8 mouse cellular contexts compared by ENCODE assay signal in genomic region chr7:3616057-3616388, GRCm38 (mm10). TPM values are rescaled to one million over a fixed set of nuclear protein-coding genes. Genes with fewer than 3 reads are reported as not detected.
DNase-seq lines count a peak whose midpoint lies in the region; ATAC-seq and TF ChIP-seq lines count a peak whose summit lies in the region.

Oscar (minus strand) TSS chr7:3616157.

- peak within 1 kb of the TSS; percentile 72 for H3K4me2 ChIP-seq in heart, embryonic 13.5 days
- H3K4me2 ChIP-seq in hindbrain, embryonic 12.5 days (replicated peaks): no peak within 1 kb of the TSS

- H3K36me3 ChIP-seq in heart, embryonic 13.5 days: peaks cover 24% of the 10 kb centered on the region
- H3K36me3 ChIP-seq in ES-E14 (ENCODE audit: control insufficient read depth, insufficient read depth, low read length, poor library complexity, severe bottlenecking): peaks cover 12% of the 10 kb centered on the region
- peaks cover 20% of the 10 kb centered on the region for H3K36me3 ChIP-seq in hindbrain, embryonic 12.5 days
- peaks cover 21% of the 10 kb centered on the region for H3K36me3 ChIP-seq in midbrain, embryonic 10.5 days

- peak within 1 kb of the TSS; percentile 78 for H3K4me3 ChIP-seq in heart, embryonic 13.5 days
- peak within 1 kb of the TSS; percentile 18 to 98; a peak in 3 of 4 replicates for H3K4me3 ChIP-seq in ES-E14 (ENCODE audit: insufficient read depth in 1 of 2, low read depth in 1 of 2, low read length in 2 of 2, poor library complexity in 1 of 2, severe bottlenecking in 1 of 2)
- peak within 1 kb of the TSS; percentile 79; the same call in 1 of the 2 replicates for H3K4me3 ChIP-seq in hindbrain, embryonic 12.5 days
- peak within 1 kb of the TSS; percentile 87 for H3K4me3 ChIP-seq in midbrain, embryonic 10.5 days

- no peaks in the 10 kb centered on the region for H3K9me3 ChIP-seq in heart, embryonic 13.5 days
- H3K9me3 ChIP-seq in ES-E14 (ENCODE audit: control insufficient read depth, insufficient read depth, low read depth, low read length): no peaks in the 10 kb centered on the region
- no peaks in the 10 kb centered on the region for H3K9me3 ChIP-seq in hindbrain, embryonic 12.5 days (replicated peaks)
- no peaks in the 10 kb centered on the region for H3K9me3 ChIP-seq in midbrain, embryonic 10.5 days (replicated peaks)

- DNase-seq in heart, adult 9 months (ENCODE audit: low spot score in 2 of 2): no peak
- DNase-seq in ES-E14 (ENCODE audit: low read depth, low spot score): no peak
- no peak for DNase-seq in midbrain, embryonic 10.5 days (ENCODE audit: low spot score)
- no peak for DNase-seq in right cerebral cortex, postnatal 4 days
- DNase-seq in T-cell, adult 2 months (ENCODE audit: low spot score): no peak
- DNase-seq in embryo, embryonic 11 days: no peak

- no peak within 1 kb of the TSS for H3K27ac ChIP-seq in heart, embryonic 13.5 days (replicated peaks)
- no peak within 1 kb of the TSS for H3K27ac ChIP-seq in ES-E14 (ENCODE audit: insufficient read depth, low read depth, low read length, poor library complexity, severe bottlenecking)
- no peak within 1 kb of the TSS for H3K27ac ChIP-seq in hindbrain, embryonic 12.5 days
- H3K27ac ChIP-seq in midbrain, embryonic 10.5 days (replicated peaks): no peak within 1 kb of the TSS

- no peaks in the 10 kb centered on the region for H3K27me3 ChIP-seq in heart, embryonic 13.5 days (replicated peaks)
- no peaks in the 10 kb centered on the region for H3K27me3 ChIP-seq in hindbrain, embryonic 12.5 days
- no peaks in the 10 kb centered on the region for H3K27me3 ChIP-seq in midbrain, embryonic 10.5 days (ENCODE audit: low read depth, poor library complexity, severe bottlenecking)

- WGBS in heart, embryonic 13.5 days: 74% methylated on average over 4 of the region's 4 CpGs
- 80% methylated on average over 4 of the region's 4 CpGs for WGBS in hindbrain, embryonic 12.5 days
- WGBS in midbrain, embryonic 10.5 days: 82% methylated on average over 4 of the region's 4 CpGs

- ATAC-seq in heart, embryonic 13.5 days (ENCODE audit: extremely low read depth, insufficient number of reproducible peaks, low FRiP score, low TSS enrichment): no peak
- ATAC-seq in hindbrain, embryonic 12.5 days (ENCODE audit: low FRiP score): no peak

- no peak within 1 kb of the TSS; the same call in 1 of the 2 replicates for H3K9ac ChIP-seq in heart, embryonic 13.5 days
- no peak within 1 kb of the TSS for H3K9ac ChIP-seq in ES-E14 (ENCODE audit: insufficient read depth, low read depth, low read length, poor library complexity, severe bottlenecking)
- no peak within 1 kb of the TSS for H3K9ac ChIP-seq in hindbrain, embryonic 12.5 days

- H3K4me1 ChIP-seq in heart, embryonic 13.5 days: peaks cover 12% of the 10 kb centered on the region
- H3K4me1 ChIP-seq in ES-E14 (ENCODE audit: control insufficient read depth in 2 of 2, insufficient read depth in 2 of 2, low read length in 2 of 2, poor library complexity in 1 of 2): peaks cover 0 to 5% of the 10 kb centered on the region in 2 experiments; a peak in 1 of 4 replicates
- H3K4me1 ChIP-seq in hindbrain, embryonic 12.5 days: peaks cover 12% of the 10 kb centered on the region
- H3K4me1 ChIP-seq in midbrain, embryonic 10.5 days: peaks cover 6% of the 10 kb centered on the region

- in situ Hi-C loops in ES-E14 (cut with MboI; ENCODE audit: low sequenced_read_pairs in 2 of 2, unreplicated experiment in 2 of 2): no loop called here

TF ChIP-seq in ES-E14, 5 proteins besides CTCF, POLR2A, EP300 and RAD21:
- TF ChIP-seq ZC3H11A (IDR thresholded peaks at IDR 0.05; ENCODE audit: borderline replicate concordance, low read depth, low read length): no peak

RNA-seq across cellular contexts. Expression of gene Oscar, which starts in this region (rescaled TPM):
- polyA plus RNA-seq in heart, embryonic 13.5 days (2015; fragmentation: Nextera tagmentation; extraction: Ambion mirVana): 0.15 TPM in 1 of 2 replicates, not detected in the other
- total RNA-seq in ES-E14 (2012; rRNA removed): 0.13 and 0.26 TPM in 2 replicates
- 0.21 and 0.27 TPM in 2 replicates for polyA plus RNA-seq in hindbrain, embryonic 12.5 days (2016; fragmentation: Nextera tagmentation; extraction: Ambion mirVana)
- polyA plus RNA-seq in midbrain, embryonic 10.5 days (2016; fragmentation: Nextera tagmentation; extraction: Ambion mirVana): not detected in 2 replicates
